Mouse (Mus musculus): ENCODE data around the gene Gcgr.

DNA sequence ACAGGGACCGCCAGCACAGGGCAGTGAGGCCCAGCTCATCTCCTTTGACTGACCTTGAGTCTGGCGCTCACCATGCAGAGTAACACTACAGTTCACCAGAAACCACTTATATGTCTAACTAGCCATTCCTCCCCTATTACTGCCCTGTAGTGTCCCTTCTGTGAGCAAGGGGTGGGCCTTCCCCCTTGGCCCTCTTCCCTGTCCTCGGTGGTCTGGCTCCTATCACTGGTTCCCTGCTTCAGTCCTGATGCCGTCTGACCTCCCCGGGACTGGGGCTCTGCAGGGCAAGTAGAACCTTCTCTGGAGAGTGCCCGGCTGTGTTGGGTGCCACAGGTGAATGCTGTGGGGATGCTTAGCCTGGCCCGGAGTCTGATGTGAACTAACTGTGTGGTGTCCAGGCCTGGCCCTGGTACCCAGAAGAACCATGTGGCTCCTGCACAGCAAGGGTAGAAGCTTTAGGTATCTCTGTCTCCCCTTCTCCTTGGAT, 47.0 kb upstream of the Gcgr start:
- TF ChIP-seq TAL1 (IDR thresholded peaks at IDR 0.05; ENCODE audit: low read length) (no peak), GATA1 (IDR thresholded peaks at IDR 0.05; ENCODE audit: low read length) (no peak)

All from erythroblast, embryonic 14.5 days (primary cell).